Mouse (Mus musculus): ENCODE measurements around the gene Grik1.

The Grik1 gene

DNA sequence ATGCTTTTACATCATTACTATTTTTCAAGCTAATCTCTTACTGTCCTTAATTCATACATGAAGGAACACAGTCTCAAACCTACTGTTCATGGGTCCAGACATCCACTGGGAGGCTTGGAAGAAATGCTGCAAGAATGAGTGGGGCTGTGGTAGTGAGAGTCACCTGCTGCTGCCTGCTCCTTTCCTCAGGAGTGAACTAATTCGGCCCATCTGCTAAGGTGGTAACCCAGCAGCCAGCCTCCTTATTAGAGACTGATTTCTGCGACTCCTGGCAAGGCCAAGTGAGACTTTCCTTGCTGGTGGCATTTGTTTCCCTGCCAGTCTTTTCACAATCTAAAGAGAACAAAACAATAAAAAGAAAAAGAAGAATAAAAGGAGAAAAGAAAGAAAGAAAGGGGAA, 147.9 kb downstream of the Grik1 start:
- no peak for DNase-seq (ENCODE audit: low spot score)

DNA sequence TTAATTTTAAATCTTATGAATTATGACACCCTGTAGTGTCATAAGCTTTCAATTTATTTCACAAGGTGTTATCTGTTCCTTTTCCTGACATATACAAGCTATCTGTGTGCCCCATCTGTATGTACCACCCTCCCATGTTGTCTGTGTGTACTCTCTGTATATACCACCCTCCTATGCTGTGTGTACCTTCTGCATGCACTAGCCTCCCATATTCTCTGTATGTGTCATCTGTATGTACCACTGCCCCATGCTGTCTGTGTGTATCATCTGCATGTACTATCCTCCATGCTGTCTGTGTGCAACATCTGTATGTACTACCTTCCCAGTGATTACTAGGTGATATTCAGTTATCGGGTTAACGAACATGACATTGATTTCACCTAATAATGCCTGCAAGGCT, 148.5 kb downstream of the Grik1 start:
- no peak for DNase-seq (ENCODE audit: low spot score)

DNA sequence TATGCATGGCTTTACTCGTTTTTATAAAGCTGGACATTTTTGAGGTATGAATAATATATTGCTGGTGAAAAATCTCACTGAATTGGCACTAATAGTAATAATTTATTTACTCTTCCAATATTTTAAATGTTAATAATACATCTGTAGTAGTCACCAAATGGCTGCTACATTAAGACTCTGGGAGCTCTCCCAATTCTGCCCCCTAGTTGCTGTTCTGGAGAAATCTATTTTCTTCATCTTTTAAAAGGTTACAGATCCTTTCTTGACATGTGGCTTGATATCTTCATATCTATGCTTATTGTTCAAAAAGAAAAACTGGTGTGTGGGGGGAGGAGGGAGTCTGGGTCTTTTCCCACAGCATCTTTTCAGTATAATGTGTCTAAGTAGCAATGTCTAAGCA, 151.2 kb downstream of the Grik1 start:
- no peak for DNase-seq (ENCODE audit: low spot score)

DNA sequence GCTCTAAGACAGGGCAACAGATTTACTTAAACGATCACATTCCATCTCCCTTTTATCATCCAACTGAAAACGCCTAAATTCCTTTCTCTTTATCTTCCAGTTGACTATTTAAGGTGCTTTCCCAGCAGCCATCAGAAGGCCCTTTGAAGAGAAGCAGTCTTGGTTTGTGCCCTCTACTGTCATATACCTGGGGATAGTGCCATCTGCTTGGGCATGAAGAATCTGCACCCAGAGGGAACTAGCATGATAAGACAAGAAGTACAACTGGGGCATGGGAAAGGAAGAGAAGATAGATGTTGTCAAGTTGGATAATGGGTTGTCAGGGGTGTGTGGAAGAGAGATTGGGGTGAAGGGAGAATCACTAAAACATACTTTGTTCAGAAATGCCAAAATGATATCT, 157.1 kb downstream of the Grik1 start:
- no peak for DNase-seq (ENCODE audit: low spot score)

DNA sequence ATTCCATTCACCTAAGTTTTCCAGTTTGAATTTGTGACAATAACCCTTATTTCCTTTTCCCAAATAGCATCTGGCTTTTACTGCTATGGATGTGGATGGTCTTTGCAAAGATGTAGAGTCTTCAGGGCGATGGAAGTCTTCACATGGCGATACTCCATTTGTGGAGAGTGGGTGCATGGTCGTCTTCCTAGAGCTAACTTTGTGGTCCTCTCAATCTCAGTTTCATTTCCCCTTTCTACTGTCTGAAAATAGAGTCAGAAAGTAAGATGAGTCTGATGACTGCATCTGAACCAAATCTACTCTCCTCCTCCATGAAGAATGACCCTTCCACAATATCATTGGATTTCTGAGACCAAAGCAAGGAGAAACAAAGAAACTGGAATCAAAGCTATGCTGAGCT, 159.0 kb downstream of the Grik1 start:
- no peak for DNase-seq (ENCODE audit: low spot score)

DNA sequence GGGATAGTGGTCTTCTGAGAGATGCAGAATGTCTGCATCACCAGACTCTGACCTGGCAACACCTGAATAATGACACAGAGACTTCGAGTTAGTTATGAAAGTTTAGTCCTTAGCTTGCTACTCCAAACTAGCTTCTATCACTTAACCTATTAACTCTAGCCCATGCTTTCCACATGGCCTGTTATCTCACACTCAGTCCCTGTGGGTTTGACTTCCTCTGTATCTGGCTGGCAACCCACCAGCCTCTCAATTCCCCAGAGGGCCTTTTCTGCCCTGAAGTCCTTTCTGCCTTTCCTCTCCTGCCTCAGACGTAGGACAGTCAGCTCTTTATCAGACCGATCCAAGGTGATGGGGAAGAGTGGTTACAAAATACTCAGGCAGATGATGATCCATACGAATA, 165.0 kb downstream of the Grik1 start:
- no peak for DNase-seq (ENCODE audit: low spot score)

DNA sequence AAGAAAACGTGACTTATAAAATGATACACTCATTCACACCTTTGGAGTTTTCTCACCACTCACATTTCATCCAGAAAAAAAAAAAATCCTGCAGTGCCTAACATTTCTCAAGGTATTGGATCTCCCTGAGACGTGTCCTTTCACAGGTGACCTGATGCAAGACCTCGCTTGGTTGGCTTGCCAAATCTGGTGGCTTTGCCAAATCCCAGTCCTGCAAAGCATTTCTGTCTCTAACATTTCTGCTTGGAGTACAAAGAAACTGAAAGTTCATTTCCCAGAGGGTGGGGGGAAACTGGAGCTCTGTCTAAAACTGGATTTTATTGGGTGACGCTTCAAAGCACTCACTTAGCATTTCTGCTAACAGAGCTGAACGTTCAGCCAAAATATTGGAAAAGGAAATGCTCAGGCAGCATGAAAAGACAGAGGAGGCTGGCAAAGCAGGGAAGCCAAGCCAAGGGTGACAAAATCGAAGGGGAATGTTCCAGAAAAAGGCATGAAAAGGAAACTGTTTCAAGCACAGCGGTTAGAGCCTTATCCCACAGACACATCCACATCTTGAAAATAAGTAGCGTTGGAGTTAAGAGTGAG, 177.4 kb downstream of the Grik1 start:
- DNase-seq (ENCODE audit: low spot score) = peak; percentile 30

DNA sequence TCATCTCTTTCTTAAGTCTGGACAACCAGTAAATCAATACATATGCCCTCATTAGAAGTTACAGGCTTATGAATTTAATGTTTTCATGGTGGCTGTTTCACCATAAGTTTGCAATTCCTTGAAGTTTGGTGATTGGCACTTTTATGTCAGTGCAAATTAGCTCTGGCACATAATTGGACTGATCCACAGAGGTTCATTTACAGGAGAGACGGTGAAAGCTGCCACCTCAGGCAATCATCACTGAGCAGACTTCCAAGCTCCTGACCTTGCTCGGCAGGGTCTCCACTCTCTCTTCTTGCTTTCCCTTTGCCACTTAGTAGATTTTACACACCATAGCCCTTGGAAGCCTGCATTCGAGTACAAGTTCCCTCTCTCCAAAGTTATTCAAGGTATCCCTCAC, 178.6 kb downstream of the Grik1 start:
- DNase-seq (ENCODE audit: low spot score) = no peak

DNA sequence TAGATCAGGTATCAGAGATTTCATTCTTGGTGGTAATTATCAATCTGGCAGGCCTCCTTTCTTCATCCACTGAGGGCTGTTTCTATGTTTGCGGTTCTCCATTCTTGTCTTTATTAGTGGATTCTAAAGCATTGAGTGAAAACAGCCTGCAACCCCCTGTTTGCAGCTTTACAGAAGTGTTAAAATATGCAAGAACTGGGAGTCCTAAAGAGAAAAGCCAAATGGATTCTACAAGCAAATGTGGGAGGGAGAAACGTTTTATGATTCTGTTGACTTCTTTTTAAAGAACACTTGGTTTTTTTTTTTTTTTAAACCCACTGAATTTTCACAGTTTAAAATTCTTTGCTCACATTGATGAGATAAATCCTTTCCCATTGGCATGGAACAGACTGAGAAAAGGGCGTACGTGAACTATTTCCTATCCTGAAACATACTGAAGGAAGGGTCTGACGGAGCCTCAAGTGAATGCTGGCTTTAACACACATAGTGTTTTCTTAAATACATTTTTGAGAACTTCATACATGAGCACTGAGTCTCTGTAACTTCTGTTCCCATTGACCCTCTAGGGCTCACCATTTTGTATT, 195.8 kb downstream of the Grik1 start:
- DNase-seq (ENCODE audit: low spot score) = peak; percentile 15

DNA sequence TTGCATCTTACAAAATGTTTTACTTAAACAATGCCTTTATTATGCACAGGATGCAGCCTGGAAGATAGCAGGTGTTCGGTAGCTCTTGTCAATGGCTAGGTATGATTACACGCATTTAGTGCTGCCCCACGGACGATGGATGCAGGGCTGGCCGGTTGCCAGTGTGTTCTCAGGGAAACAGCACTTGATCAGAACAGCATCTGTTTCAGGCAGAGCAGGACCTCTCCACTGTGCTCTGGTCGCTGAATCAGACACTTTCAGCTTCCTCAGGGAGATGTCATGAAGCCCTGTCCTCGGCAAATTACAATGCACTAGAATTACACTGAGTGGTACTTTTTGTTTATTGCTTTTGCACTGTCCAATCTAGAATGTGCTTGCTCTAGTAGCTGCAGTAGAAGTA, 202.8 kb downstream of the Grik1 start:
- no peak for DNase-seq (ENCODE audit: low spot score)

DNA sequence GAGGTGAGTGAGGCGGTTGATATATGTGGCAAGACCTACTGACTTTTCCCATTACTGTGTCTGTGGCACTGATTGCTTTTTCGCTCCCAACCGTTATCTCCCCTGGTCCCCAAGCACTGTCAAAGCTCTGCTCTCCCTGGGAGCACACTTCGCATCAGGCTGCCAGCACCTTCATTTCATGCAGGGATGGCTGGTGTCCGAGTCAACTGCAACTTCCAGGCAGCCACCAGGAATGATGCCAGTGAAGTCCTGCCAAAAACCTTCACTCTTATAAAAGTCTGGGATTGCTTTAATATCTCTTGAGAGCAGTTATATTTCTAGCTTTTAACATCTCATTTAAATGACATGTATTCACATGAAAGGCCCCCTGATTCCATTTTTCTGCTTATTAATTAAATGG, 215.3 kb downstream of the Grik1 start:
- no peak for DNase-seq (ENCODE audit: low spot score)

DNA sequence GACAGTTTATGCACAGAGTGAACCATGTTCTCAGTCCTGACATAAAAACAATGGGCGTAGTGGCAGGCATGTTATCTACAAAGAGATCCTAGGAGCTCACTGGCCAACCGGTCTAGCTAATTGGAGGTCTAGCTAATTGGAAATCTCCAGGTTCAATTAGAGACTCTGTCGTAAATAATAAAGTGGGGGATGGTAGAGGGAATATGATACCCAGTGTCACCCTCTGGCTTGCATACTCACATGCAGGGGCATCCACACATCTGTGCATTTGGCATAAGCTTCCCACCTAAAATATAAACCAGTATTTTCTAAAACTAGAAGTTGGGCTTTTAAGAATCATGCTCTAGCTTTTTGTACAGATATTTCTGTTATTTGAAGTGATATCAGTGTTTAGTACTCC, 229.1 kb downstream of the Grik1 start:
- DNase-seq (ENCODE audit: low spot score) = no peak

DNA sequence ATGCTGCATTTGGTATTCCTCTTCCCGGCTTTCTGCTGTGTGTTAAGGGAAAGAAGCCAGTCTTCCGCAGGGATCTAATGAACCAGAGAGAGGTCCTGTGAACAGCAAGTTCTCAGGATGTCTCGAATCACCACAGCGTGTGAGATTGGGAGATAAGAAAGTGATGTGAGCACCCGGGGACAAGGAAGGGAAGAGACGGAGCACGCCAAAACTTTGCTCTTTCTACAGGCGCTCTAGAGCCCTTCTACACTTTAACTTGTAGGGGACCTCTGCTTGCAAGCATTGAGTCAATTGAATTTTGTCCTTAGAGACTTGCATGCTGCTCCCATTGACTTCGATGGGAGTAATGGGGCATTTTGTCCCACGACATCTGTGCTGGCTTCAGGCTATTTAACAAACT, 241.9 kb downstream of the Grik1 start:
- DNase-seq (ENCODE audit: low spot score) = no peak

DNA sequence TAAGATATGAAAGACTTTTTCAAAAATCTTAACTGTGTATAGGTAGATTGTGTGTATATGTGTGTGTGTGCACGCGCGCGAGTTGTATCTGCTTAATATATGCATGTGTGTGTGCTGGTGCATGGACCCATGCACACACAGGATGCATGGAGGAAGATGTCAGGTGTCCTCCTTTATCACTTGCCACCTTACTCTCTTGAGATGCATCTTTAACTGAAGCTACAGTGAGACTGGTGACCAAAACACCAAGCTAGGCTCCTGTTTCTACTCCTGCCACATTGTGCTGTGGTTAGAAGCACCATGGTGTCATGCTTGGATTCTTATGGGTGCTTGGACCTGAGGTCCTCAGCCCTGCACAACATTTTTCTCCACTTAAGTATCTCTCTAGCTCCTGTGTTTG, 245.7 kb downstream of the Grik1 start:
- no peak for DNase-seq (ENCODE audit: low spot score)

DNA sequence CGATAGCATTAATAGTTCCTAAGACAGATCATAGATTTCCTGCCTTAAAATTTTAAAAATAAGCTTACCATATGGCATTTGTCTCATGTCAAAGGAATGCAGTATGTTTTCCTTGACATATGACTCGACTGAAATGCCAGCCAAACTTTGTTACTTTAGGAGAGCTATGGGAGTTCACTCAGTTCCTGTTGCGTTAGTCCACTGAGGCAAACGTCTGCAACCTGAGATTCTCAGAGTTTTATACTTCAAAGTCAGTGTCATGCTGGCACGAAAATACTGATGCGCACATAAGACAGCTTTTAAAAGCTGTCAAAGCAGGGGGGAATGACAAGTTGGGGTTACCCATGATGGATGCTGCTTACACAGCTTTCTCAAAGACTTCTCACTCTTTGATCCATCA, 247.6 kb downstream of the Grik1 start:
- DNase-seq (ENCODE audit: low spot score) = no peak

DNA sequence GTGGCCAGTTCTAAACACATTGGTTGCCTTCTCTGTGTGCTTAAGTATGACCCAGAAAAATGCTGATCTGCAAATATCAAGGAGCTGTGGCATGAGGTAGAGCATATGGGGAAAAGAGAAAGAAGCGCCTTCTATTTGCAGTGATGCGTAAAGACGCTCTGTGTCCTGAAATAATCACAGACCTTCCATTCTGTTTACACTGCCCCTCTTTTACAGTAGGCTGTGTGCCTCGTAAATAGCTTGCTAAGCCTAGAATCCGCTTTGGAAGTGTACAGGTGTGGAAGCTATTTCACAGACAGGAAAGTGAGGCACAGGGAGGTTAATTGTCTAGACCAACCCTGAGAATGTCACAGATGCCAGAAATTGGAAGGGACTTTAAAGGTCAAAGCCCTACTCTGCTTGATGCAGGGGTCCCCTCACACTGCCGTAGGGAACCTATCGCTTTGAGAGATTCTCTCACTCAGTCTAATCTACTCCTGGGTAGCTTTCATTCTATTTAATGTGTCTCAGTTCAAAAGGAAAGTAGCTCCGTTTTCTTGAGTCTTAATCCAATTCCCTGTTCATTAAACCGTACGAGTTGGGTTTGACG, 251.5 kb downstream of the Grik1 start:
- DNase-seq (ENCODE audit: low spot score) = no peak

DNA sequence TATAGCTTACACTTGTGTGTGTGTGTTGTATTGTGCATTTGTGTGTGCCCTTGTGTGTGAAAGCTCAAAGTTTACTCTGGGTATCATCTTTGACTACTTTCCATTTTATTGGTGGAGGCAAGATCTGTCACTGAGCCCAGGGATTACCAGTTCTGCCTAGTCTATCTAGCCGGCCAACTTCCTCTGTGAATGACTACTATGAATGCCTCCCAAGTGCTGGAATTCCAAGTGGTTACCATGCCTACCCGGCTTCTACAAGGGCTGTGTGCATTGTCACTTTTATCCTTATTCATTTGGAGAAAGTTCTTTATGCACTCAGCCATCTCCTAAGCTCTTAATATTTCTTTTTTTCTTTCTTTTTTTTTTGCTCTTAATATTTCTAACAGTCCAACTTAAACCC, 301.3 kb downstream of the Grik1 start:
- DNase-seq (ENCODE audit: low spot score) = no peak

DNA sequence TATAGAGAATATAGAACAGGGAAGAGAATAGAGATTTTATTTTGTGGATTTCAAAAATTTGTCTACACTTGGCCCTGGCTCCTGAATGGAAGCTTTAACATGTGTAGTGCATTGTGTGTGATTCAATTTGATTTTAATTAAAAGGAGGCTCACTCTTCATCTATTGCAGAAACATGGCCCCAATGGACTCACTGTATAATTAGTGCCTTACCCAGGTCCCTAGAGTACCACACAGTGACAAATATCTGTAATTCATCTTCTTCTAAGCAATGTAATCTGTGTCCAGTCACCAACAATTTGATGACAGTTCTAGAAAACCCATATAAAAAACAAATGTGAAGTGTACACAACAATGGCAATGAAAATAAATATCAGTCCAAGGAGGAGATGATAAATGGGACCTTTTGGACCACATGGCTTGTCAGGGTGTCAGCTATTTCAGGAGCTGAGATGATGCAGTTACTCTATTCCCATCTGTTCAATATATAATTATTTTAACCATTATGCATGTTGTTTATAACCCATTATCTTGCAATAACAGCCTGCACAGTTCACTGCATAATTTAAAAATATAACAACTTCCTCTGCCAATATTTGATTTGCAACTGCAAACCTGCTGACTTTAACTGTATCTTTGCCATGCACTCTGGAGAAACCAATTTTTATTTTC, 305.7 kb downstream of the Grik1 start:
- no peak for DNase-seq (ENCODE audit: low spot score)

DNA sequence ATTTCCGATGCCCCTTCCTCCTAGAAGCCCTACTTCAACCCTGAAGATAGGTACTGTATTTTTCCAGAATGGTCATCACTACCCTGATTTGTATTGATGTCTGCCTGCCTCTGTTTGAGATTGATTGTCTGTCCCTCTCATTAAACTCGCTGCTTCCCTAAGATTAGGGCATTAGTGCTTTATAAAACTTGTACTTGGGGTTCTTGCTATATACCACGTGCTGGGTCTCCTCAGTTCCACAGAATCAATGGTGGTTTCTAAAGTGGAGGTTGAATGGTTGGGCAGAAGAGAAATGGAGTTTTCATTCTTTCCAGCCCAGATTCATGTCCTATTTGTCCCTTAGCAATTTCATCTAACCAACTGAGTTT, 316.0 kb downstream of the Grik1 start:
- DNase-seq (ENCODE audit: low spot score) = no peak

DNA sequence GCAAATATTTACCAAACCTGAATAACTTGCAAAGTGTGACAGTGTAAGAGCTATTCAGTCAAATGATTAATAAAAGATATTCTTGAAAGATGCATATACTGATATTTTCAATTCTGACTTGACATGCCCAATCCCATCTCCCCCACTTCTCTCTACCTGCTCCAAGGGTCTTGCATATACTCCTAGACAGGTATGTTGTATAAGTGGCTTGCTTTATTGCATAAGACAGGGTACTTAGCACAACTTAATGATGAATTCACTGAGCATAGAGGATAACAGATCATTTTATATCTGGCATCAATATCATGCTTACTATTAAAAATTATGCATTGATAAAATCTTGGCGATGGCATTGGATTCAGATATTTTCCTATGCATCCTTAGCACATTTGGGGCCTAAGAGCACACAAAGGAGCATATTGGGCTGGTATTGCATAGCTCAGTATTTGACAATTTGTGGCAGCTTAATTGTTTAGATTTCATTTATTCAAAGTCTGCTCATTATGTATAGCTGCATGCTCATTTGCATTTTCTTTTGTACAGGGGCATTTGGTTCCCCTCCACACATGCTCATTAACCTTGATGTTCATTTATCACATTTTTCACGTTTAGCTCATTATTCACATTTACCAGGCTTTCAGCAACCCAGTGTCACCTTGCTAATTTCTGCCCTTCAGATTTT, 316.5 kb downstream of the Grik1 start:
- no peak for DNase-seq (ENCODE audit: low spot score)

DNA sequence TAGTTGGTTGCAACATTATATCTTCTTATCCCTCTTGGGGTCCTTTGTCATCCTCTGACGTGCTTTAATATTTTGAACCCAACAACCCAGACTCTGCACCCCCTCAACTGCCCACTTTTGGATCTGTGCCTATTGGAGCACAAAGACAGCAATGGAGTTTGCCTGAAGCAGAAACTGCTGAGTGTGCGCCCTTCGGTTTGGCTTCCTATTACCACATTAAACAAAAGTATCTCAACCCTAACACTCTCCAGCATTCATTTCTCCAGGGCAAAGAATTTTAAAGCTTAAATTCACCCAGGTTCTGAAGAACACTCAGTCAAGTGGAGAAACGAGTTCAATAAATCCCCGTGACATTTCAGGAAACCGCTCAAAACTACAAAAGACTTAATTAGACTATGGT, 318.2 kb downstream of the Grik1 start:
- no peak for DNase-seq (ENCODE audit: low spot score)

DNA sequence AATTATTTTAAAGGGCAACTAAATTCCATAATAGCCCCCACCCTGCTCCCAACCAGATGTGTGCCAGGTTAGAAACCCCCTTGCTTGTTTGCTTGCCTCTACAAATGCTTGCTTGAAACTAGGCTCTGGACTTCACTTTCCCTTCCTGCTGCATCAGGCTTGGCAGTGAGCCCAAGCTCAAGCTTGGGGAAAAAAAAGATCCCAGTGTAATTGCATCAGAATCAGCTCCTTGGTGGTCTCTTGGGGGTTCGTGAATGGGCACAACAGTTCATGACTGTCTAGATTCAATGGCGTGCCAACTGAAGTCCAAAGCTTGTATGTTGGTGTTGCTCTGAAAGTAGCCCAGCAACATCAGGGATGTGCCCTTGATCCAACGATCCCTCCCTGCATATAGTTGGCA, 320.1 kb downstream of the Grik1 start:
- no peak for DNase-seq (ENCODE audit: low spot score)

DNA sequence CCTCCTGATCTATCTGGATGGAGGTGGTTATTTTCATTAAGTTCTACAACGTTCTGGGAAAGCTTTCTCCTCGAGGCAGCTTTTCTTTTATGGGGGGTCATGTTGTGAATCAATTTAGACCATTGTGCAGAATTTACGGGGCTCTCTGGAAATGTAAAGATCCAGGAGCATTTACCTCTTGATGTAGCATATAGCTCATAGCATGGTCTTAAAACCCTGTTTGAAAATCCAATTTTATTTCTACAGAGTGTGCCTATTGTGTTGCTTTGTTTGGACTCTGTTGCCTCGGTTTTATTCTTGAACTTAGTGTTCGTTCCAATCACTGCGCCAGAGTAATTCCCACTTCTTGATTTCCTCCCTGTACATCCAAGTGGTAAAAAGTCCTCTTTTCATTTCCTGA, 328.6 kb downstream of the Grik1 start:
- no peak for DNase-seq (ENCODE audit: low spot score)

Data from layer of hippocampus, adult 11-12 months (tissue).